Comparison of ENCODE assay signal across 10 mouse cellular contexts in the genomic region with DNA sequence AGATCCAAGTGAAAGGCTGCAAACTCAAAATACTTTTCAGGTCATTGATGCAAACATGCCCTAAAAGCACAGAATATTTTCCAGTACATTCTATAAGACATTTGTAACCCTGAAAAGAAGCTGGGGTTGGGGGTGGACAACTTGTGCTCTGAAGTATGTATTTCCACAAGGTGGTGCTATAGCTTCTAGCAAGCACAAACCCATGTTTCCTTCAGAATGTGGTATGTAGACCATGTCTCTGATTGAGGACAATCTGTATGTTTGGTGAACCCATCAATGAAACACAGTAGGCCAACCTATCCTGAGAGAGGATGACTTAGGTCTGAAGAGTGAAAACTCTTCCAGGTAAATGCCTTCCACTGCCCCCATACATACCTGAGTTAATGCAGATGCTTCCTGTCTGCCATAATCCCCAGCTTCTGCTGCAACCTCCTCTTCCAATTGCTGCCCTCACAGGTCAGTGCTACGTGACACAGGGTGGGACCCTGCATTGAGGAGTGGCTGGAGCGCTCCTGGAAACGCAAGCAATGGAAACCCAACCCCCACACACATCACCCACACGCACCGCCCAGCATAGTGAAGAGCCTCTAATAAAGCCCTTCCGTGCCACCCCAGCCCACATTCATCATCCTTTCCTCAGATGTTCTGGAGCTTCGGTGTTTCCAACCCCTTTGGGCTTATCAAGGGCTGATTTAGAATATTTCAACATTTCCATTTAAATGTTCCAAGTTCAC. TPM values are rescaled to one million over a fixed set of nuclear protein-coding genes. Genes with fewer than 3 reads are reported as not detected.
A peak's percentile ranks its signal among the peaks of the same experiment; 100 is the strongest.
DNase-seq lines count a peak whose midpoint lies in the region; ATAC-seq lines count a peak whose summit lies in the region.
"Had no signal": no experiment of that assay in that cellular context is flagged by ENCODE, and none has a peak within 500 bp of the region (broad histone marks: within the 10 kb centered on the region; RNA-seq: fewer than 3 reads in every experiment).

No protein-coding gene starts in this region.

- no peak overlapping the region for H3K4me3 ChIP-seq in lung, embryonic 16.5 days (ENCODE audit: low read length)
- H3K4me3 ChIP-seq: lung, embryonic 15.5 days had no signal

- peak; percentile 34 for DNase-seq in cerebellum, adult 9-10 months
- no peak for DNase-seq in cerebellum, adult 11 months
- DNase-seq in lung, adult 18-20 months = no peak
- peak; percentile 13 for DNase-seq in naive thymus-derived CD4-positive, alpha-beta T cell, adult 2 months (ENCODE audit: low read depth)
- DNase-seq in right cerebral cortex, adult 2 months (ENCODE audit: low spot score in 2 of 2) = no peak
- no peak for DNase-seq in left cerebral cortex, postnatal 4 days
- DNase-seq: heart, postnatal 36 days had no signal

- H3K36me3 ChIP-seq in lung, embryonic 16.5 days (ENCODE audit: control insufficient read depth, insufficient read depth, low read length) = no peaks in the 10 kb centered on the region
- H3K36me3 ChIP-seq: lung, embryonic 15.5 days had no signal

- no peak overlapping the region for H3K4me2 ChIP-seq in lung, embryonic 16.5 days (ENCODE audit: low read depth, low read length)
- H3K4me2 ChIP-seq: lung, embryonic 15.5 days had no signal

- H3K4me1 ChIP-seq in lung, embryonic 16.5 days (replicated peaks; ENCODE audit: control insufficient read depth, insufficient read depth, low read length) = peaks cover 3% of the 10 kb centered on the region; the same call in 1 of the 2 replicates
- H3K4me1 ChIP-seq: lung, embryonic 15.5 days had no signal

- intact Hi-C loops in left cerebral cortex, postnatal 4 days (cut with DNase I) = no loop called here

- ATAC-seq in lung, embryonic 16.5 days (ENCODE audit: low read depth) = peak; percentile 69
- ATAC-seq in hematopoietic stem cell, adult 5-6 weeks (replicated peaks in 1 of 2; ENCODE audit: insufficient read depth in 1 of 2, low FRiP score in 2 of 2, low TSS enrichment in 1 of 2, low read depth in 1 of 2, poor library complexity in 2 of 2, severe bottlenecking in 2 of 2) = peak; percentile 79 to 88

- no peaks in the 10 kb centered on the region for H3K27me3 ChIP-seq in lung, embryonic 16.5 days (ENCODE audit: control insufficient read depth, insufficient read depth, low read depth, low read length)
- H3K27me3 ChIP-seq: lung, embryonic 15.5 days had no signal

- no peak overlapping the region for H3K27ac ChIP-seq in lung, embryonic 16.5 days (ENCODE audit: low read length)
- H3K27ac ChIP-seq: lung, embryonic 15.5 days had no signal

- WGBS in lung, embryonic 16.5 days = 64% methylated on average over 7 of the region's 7 CpGs

- no peak overlapping the region for H3K9ac ChIP-seq in lung, embryonic 16.5 days (ENCODE audit: low read length)
- H3K9ac ChIP-seq: lung, embryonic 15.5 days had no signal

- no peaks in the 10 kb centered on the region for H3K9me3 ChIP-seq in lung, embryonic 16.5 days (ENCODE audit: control insufficient read depth, low read length)
- H3K9me3 ChIP-seq: lung, embryonic 15.5 days had no signal

RNA-seq across cellular contexts. Expression of a gene that starts 11.0 kb away (rescaled TPM):
- 23.3 and 25.0 TPM in 2 replicates for polyA plus RNA-seq in lung, embryonic 16.5 days (2015; fragmentation: Nextera tagmentation; extraction: Ambion mirVana)
- total RNA-seq in hematopoietic stem cell, adult 5-6 weeks (2017) = 16.7 and 30.3 TPM in 2 replicates
- total RNA-seq in left cerebral cortex, postnatal 4 days (2021) = 1 to 10 TPM; 5.8 to 6.7 TPM

RNA-seq across cellular contexts. Expression of a gene that starts 23.0 kb away (rescaled TPM):
- not detected in 2 replicates for polyA plus RNA-seq in lung, embryonic 16.5 days (2015; fragmentation: Nextera tagmentation; extraction: Ambion mirVana)
- total RNA-seq in hematopoietic stem cell, adult 5-6 weeks (2017) = not detected in 2 replicates
- not detected for total RNA-seq in left cerebral cortex, postnatal 4 days (2021)
- total RNA-seq: heart, postnatal 36 days had no signal
- polyA plus RNA-seq: lung, embryonic 15.5 days had no signal

RNA-seq across cellular contexts. Expression of a gene that starts 41.5 kb away (rescaled TPM):
- not detected in 2 replicates for polyA plus RNA-seq in lung, embryonic 16.5 days (2015; fragmentation: Nextera tagmentation; extraction: Ambion mirVana)
- not detected in 2 replicates for total RNA-seq in hematopoietic stem cell, adult 5-6 weeks (2017)
- not detected for total RNA-seq in left cerebral cortex, postnatal 4 days (2021)
- total RNA-seq: heart, postnatal 36 days had no signal
- polyA plus RNA-seq: lung, embryonic 15.5 days had no signal

RNA-seq across cellular contexts. Expression of a gene that starts 55.0 kb away (rescaled TPM):
- 0.09 TPM in 1 of 2 replicates, not detected in the other for polyA plus RNA-seq in lung, embryonic 16.5 days (2015; fragmentation: Nextera tagmentation; extraction: Ambion mirVana)
- not detected in 2 replicates for total RNA-seq in hematopoietic stem cell, adult 5-6 weeks (2017)
- total RNA-seq in left cerebral cortex, postnatal 4 days (2021) = not detected
- total RNA-seq: heart, postnatal 36 days had no signal

RNA-seq across cellular contexts. Expression of a gene that starts 57.4 kb away (rescaled TPM):
- polyA plus RNA-seq in lung, embryonic 16.5 days (2015; fragmentation: Nextera tagmentation; extraction: Ambion mirVana) = not detected in 2 replicates
- total RNA-seq in hematopoietic stem cell, adult 5-6 weeks (2017) = not detected in 2 replicates
- total RNA-seq in left cerebral cortex, postnatal 4 days (2021) = not detected
- total RNA-seq: heart, postnatal 36 days had no signal
- polyA plus RNA-seq: lung, embryonic 15.5 days had no signal

Comparison
In these comparisons a context has a peak if more than half of its experiments do, and no peak if none do; other contexts are left out.
1. DNase-seq: peak in cerebellum, adult 9-10 months (single experiment) and naive thymus-derived CD4-positive, alpha-beta T cell, adult 2 months (single experiment); none in cerebellum, adult 11 months (single experiment), lung, adult 18-20 months (0 of 2), right cerebral cortex, adult 2 months (0 of 2) and left cerebral cortex, postnatal 4 days (single experiment).